Mouse (Mus musculus): ENCODE measurements at regions not wholly inside any gene's neighbourhood (a gene's known extent, or its start where the extent isn't known, plus 50 kb on each side); places are given as distances from the start of the nearest gene placed in this dataset.

- Histone ChIP-seq H3K4me2 (no peak overlapping the region), H3K4me1 (ENCODE audit: insufficient read depth) (no peaks in the 10 kb centered on the region), H3K27me3 (ENCODE audit: insufficient read depth, low read length) (no peaks in the 10 kb centered on the region), H3K4me3 (ENCODE audit: low read depth, low read length) (no peak overlapping the region), H3K36me3 (ENCODE audit: insufficient read depth) (no peaks in the 10 kb centered on the region), H3K9me3 (ENCODE audit: low read depth, low read length) (no peaks in the 10 kb centered on the region), H3K27ac (ENCODE audit: low read depth) (no peak overlapping the region), H3K9ac (no peak overlapping the region)
- no peak for ATAC-seq (ENCODE audit: insufficient read depth)
- no peak for TF ChIP-seq CTCF (IDR thresholded peaks at IDR 0.05; ENCODE audit: low read depth)
- no peak for DNase-seq
- WGBS: 72% methylated on average over 1 of the region's 1 CpGs
These were observed 157.6 kb downstream of the Mreg start for GRCm38 (mm10) chr1:72054541-72054940.

- ATAC-seq (ENCODE audit: insufficient read depth): no peak
- H3K36me3 ChIP-seq (ENCODE audit: insufficient read depth): no peaks in the 10 kb centered on the region
- no peaks in the 10 kb centered on the region for H3K4me1 ChIP-seq (ENCODE audit: insufficient read depth)
- H3K4me2 ChIP-seq: no peak overlapping the region
- no peak overlapping the region for H3K27ac ChIP-seq (ENCODE audit: low read depth)
- no peak overlapping the region for H3K9ac ChIP-seq
- no peaks in the 10 kb centered on the region for H3K27me3 ChIP-seq (ENCODE audit: insufficient read depth, low read length)
- WGBS: 79% methylated on average over 3 of the region's 3 CpGs
- H3K9me3 ChIP-seq (ENCODE audit: low read depth, low read length): no peaks in the 10 kb centered on the region
- H3K4me3 ChIP-seq (ENCODE audit: low read depth, low read length): no peak overlapping the region
- DNase-seq: no peak
- TF ChIP-seq CTCF (IDR thresholded peaks at IDR 0.05; ENCODE audit: low read depth): no peak
These were observed 161.2 kb downstream of the Mreg start for GRCm38 (mm10) chr1:72050858-72051257.

- H3K9ac ChIP-seq: no peak overlapping the region
- H3K36me3 ChIP-seq (ENCODE audit: insufficient read depth): no peaks in the 10 kb centered on the region
- DNase-seq: no peak
- no peak overlapping the region for H3K27ac ChIP-seq (ENCODE audit: low read depth)
- no peaks in the 10 kb centered on the region for H3K27me3 ChIP-seq (ENCODE audit: insufficient read depth, low read length)
- no peak for ATAC-seq (ENCODE audit: insufficient read depth)
- H3K4me1 ChIP-seq (ENCODE audit: insufficient read depth): no peaks in the 10 kb centered on the region
- H3K4me2 ChIP-seq: no peak overlapping the region
- no peaks in the 10 kb centered on the region for H3K9me3 ChIP-seq (ENCODE audit: low read depth, low read length)
- no peak overlapping the region for H3K4me3 ChIP-seq (ENCODE audit: low read depth, low read length)
- WGBS: 60% methylated on average over 2 of the region's 2 CpGs
- no peak for TF ChIP-seq CTCF (IDR thresholded peaks at IDR 0.05; ENCODE audit: low read depth)
These were observed 166.0 kb downstream of the Mreg start for GRCm38 (mm10) chr1:72046072-72046471.

GRCm38 (mm10) chr1:72038518-72038917, 173.6 kb downstream of the Mreg start:
- DNase-seq: no peak
- Histone ChIP-seq H3K9me3 (ENCODE audit: low read depth, low read length) (no peaks in the 10 kb centered on the region), H3K4me3 (ENCODE audit: low read depth, low read length) (no peak overlapping the region), H3K27me3 (ENCODE audit: insufficient read depth, low read length) (no peaks in the 10 kb centered on the region), H3K4me2 (no peak overlapping the region), H3K9ac (no peak overlapping the region), H3K36me3 (ENCODE audit: insufficient read depth) (no peaks in the 10 kb centered on the region), H3K4me1 (ENCODE audit: insufficient read depth) (no peaks in the 10 kb centered on the region), H3K27ac (ENCODE audit: low read depth) (no peak overlapping the region)
- no peak for TF ChIP-seq CTCF (IDR thresholded peaks at IDR 0.05; ENCODE audit: low read depth)
- 55% methylated on average over 9 of the region's 9 CpGs for WGBS
- ATAC-seq (ENCODE audit: insufficient read depth): no peak

GRCm38 (mm10) chr1:72036600-72036999, 175.5 kb downstream of the Mreg start:
- Histone ChIP-seq H3K27me3 (ENCODE audit: insufficient read depth, low read length) (no peaks in the 10 kb centered on the region), H3K4me2 (no peak overlapping the region), H3K36me3 (ENCODE audit: insufficient read depth) (no peaks in the 10 kb centered on the region), H3K27ac (ENCODE audit: low read depth) (no peak overlapping the region), H3K4me1 (ENCODE audit: insufficient read depth) (no peaks in the 10 kb centered on the region), H3K9ac (no peak overlapping the region), H3K9me3 (ENCODE audit: low read depth, low read length) (no peaks in the 10 kb centered on the region), H3K4me3 (ENCODE audit: low read depth, low read length) (no peak overlapping the region)
- ATAC-seq (ENCODE audit: insufficient read depth) (no peak), DNase-seq (no peak)
- 44% methylated on average over 5 of the region's 5 CpGs for WGBS
- no peak for TF ChIP-seq CTCF (IDR thresholded peaks at IDR 0.05; ENCODE audit: low read depth)

GRCm38 (mm10) chr1:72036141-72036540, 176.0 kb downstream of the Mreg start:
- Histone ChIP-seq H3K4me1 (ENCODE audit: insufficient read depth) (no peaks in the 10 kb centered on the region), H3K27me3 (ENCODE audit: insufficient read depth, low read length) (no peaks in the 10 kb centered on the region), H3K36me3 (ENCODE audit: insufficient read depth) (no peaks in the 10 kb centered on the region), H3K27ac (ENCODE audit: low read depth) (no peak overlapping the region), H3K9ac (no peak overlapping the region), H3K9me3 (ENCODE audit: low read depth, low read length) (no peaks in the 10 kb centered on the region), H3K4me2 (no peak overlapping the region), H3K4me3 (ENCODE audit: low read depth, low read length) (no peak overlapping the region)
- WGBS: 66% methylated on average over 5 of the region's 5 CpGs
- no peak for ATAC-seq (ENCODE audit: insufficient read depth)
- TF ChIP-seq CTCF (IDR thresholded peaks at IDR 0.05; ENCODE audit: low read depth): no peak
- DNase-seq: no peak

GRCm38 (mm10) chr1:72033941-72034340, 178.2 kb downstream of the Mreg start:
- DNase-seq (no peak), ATAC-seq (ENCODE audit: insufficient read depth) (no peak)
- Histone ChIP-seq H3K36me3 (ENCODE audit: insufficient read depth) (no peaks in the 10 kb centered on the region), H3K4me3 (ENCODE audit: low read depth, low read length) (no peak overlapping the region), H3K4me1 (ENCODE audit: insufficient read depth) (no peaks in the 10 kb centered on the region), H3K4me2 (no peak overlapping the region), H3K9ac (no peak overlapping the region), H3K27ac (ENCODE audit: low read depth) (no peak overlapping the region), H3K27me3 (ENCODE audit: insufficient read depth, low read length) (no peaks in the 10 kb centered on the region), H3K9me3 (ENCODE audit: low read depth, low read length) (no peaks in the 10 kb centered on the region)
- TF ChIP-seq CTCF (IDR thresholded peaks at IDR 0.05; ENCODE audit: low read depth): no peak
- WGBS: 73% methylated on average over 2 of the region's 2 CpGs

GRCm38 (mm10) chr1:72032214-72032613, 179.9 kb downstream of the Mreg start:
- H3K9ac ChIP-seq: no peak overlapping the region
- 62% methylated on average over 4 of the region's 4 CpGs for WGBS
- H3K27me3 ChIP-seq (ENCODE audit: insufficient read depth, low read length): no peaks in the 10 kb centered on the region
- no peak for DNase-seq
- no peak for TF ChIP-seq CTCF (IDR thresholded peaks at IDR 0.05; ENCODE audit: low read depth)
- no peak overlapping the region for H3K4me2 ChIP-seq
- no peak overlapping the region for H3K4me3 ChIP-seq (ENCODE audit: low read depth, low read length)
- no peaks in the 10 kb centered on the region for H3K9me3 ChIP-seq (ENCODE audit: low read depth, low read length)
- H3K36me3 ChIP-seq (ENCODE audit: insufficient read depth): no peaks in the 10 kb centered on the region
- no peaks in the 10 kb centered on the region for H3K4me1 ChIP-seq (ENCODE audit: insufficient read depth)
- H3K27ac ChIP-seq (ENCODE audit: low read depth): no peak overlapping the region
- no peak for ATAC-seq (ENCODE audit: insufficient read depth)

Data from lung, embryonic 14.5 days (tissue).